Mouse (Mus musculus) megakaryocyte, embryonic 14.5 days (primary cell): Measurements from ENCODE around the gene Chid1.

Experiments
- FLI1 ChIP-seq: IDR thresholded peaks from 2 replicates; pipeline ENCODE4 v1.6.1; 2012; ENCODE audit warnings: low read length, inconsistent platforms, mixed read lengths
- GATA1 ChIP-seq: IDR thresholded peaks from 3 replicates; pipeline ENCODE4 v1.6.1; 2012; ENCODE audit warnings: mixed read lengths, low read length, inconsistent platforms, borderline replicate concordance

DNA sequence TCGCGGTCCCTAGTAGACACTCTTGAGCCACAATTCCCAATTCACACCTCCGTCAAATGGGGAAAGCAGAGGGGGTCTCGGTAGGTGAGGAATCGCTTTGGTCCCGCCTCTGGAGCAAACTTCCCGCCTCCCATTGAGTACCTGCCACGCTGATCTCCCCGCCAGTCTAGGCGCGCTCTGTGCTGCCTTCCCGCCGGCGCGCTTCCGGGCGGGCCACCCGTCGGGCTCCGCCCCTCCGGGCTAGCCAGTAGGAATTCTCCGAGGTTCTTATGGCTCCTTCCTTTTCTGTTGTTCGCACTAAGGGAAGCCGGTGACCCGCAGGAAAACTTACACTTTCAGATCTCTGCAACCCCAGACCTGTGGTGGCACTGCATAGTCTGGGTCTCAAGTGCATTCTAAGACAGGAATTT lies 95.8 kb downstream of the Chid1 start, which contains the start of gene Pidd1:
- TF ChIP-seq GATA1, result no peak
- TF ChIP-seq FLI1, result no peak; the same call in 1 of the 2 replicates
